Mouse (Mus musculus) limb, embryonic 12.5 days (tissue): ENCODE measurements at regions not wholly inside any gene's neighbourhood (a gene's known extent, or its start where the extent isn't known, plus 50 kb on each side); places are given as distances from the start of the nearest gene placed in this dataset.
"Not testable (repeated sequence)": the region's sequence is repeated elsewhere in the genome, so short reads cannot be mapped to it uniquely, and the experiment has no call there.

Experiments
- ATAC-seq: fragments of 200-750 bp; cut with Nextera tagmentation; 2 replicates; pipeline ENCODE4 v1.8.0; 2017; ENCODE audit warnings: low read depth, moderate TSS enrichment; ENCODE audit not compliant: insufficient number of reproducible peaks, insufficient read depth, low FRiP score, low TSS enrichment
- H3K27ac ChIP-seq: fragments of 300-500 bp; sonication (generic); 2 replicates; pipeline ENCODE4 v1.5.1; 2016; ENCODE audit warnings: mild to moderate bottlenecking, moderate library complexity
- H3K27me3 ChIP-seq: fragments of 300-500 bp; sonication (generic); 2 replicates; pipeline ENCODE4 v1.6.1; 2016; ENCODE audit warnings: mild to moderate bottlenecking, moderate library complexity
- H3K36me3 ChIP-seq: fragments of 300-500 bp; sonication (generic); 2 replicates; pipeline ENCODE4 v1.6.1; 2016; ENCODE audit warnings: mild to moderate bottlenecking, moderate library complexity
- H3K4me1 ChIP-seq: fragments of 300-500 bp; sonication (generic); replicated peaks from 2 replicates; pipeline ENCODE4 v1.6.1; 2016
- H3K4me2 ChIP-seq: fragments of 300-500 bp; sonication (generic); 2 replicates; pipeline ENCODE4 v1.6.1; 2016; ENCODE audit warnings: mild to moderate bottlenecking, moderate library complexity
- H3K4me3 ChIP-seq: fragments of 300-500 bp; sonication (generic); replicated peaks from 2 replicates; pipeline ENCODE4 v1.5.1; 2016; ENCODE audit warnings: mild to moderate bottlenecking
- H3K9ac ChIP-seq: fragments of 300-500 bp; sonication (generic); replicated peaks from 2 replicates; pipeline ENCODE4 v1.6.1; 2016; ENCODE audit warnings: mild to moderate bottlenecking, moderate library complexity
- H3K9me3 ChIP-seq: fragments of 300-500 bp; sonication (generic); 2 replicates; pipeline ENCODE4 v1.6.1; 2016; ENCODE audit warnings: mild to moderate bottlenecking, moderate library complexity
- WGBS: fragments of 180-500 bp; shearing (Covaris S2); methylation state at CpG from one replicate; pipeline ENCODE4 v1.1.7; 2016; 5-methylcytosine and 5-hydroxymethylcytosine counted together

DNA sequence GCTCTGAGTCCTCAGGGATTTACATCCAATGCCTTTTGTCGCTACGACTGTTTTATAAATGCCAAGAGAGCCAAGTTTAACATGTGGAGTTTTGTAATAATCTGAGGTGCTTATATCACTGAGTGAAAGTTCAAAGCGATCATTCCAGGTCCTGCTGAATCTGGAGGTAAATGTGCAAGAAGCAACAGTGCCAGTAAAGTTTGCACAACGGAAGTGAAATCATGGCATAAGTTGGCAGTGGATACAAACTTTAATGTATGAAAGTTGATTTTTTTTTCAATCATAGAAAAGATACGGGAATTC, 786.8 kb upstream of the Pou3f3 start:
- no peak for ATAC-seq

DNA sequence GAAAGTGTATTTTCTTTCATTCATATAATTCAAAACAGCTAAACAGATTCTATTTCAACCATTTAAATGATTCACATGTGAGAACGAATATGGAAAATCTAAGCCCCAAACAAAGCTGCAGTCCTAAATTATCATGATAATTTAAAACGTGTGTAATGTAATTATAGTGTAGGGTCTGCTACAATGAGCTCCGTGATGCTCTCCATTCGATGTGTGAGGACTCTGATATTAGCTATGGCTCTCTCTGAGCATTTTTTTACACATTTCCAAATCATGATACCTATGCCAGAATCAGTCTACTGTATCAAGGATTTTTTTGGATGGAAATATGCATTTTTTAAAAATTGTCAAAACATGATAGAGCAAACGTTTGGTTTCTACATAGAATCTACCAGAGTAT, 785.8 kb upstream of the Pou3f3 start:
- no peak for ATAC-seq

More for the DNA sequence above, 786.8 kb upstream of the Pou3f3 start:
- Histone ChIP-seq H3K9me3 (no peaks in the 10 kb centered on the region), H3K27me3 (no peaks in the 10 kb centered on the region), H3K4me1 (no peaks in the 10 kb centered on the region), H3K4me2 (no peak overlapping the region), H3K27ac (no peak overlapping the region), H3K4me3 (no peak overlapping the region), H3K36me3 (no peaks in the 10 kb centered on the region), H3K9ac (no peak overlapping the region)
- WGBS, result 80% methylated on average over 5 of the region's 5 CpGs

DNA sequence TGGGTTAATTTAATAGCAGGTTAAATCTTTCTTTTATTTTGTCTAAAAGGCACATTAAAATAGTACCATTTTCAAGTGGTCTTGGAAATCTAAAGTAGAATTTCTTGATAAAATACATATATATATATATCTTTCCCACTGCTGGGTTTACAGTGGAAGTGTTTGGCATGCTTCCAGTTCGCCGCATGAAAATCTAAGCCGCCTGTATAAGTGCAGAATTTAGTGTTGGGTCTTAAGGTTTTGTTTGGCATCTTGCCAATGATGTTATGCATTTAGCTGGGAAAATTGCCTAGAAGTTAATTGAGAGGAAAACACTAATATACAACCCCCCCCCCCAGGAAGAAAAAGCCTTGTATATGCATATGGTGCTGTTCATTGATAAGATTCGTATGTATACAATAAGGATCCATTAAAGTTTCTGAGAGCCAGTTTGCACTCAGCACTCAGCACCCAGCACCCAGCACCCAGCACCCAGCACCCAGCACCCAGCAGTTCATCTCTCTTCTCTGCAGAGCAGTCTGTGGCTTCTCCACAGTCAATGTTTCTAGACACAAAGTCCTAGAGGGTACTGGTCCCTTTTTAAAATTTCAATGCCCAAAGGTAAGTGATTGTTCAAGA, 778.7 kb upstream of the Pou3f3 start:
- H3K4me2 ChIP-seq, result no peak overlapping the region
- 52% methylated on average over 4 of the region's 4 CpGs for WGBS
- no peak overlapping the region for H3K4me3 ChIP-seq
- no peaks in the 10 kb centered on the region for H3K27me3 ChIP-seq
- no peak for ATAC-seq
- no peak overlapping the region for H3K9ac ChIP-seq
- peaks cover 19% of the 10 kb centered on the region for H3K4me1 ChIP-seq
- H3K9me3 ChIP-seq, result no peaks in the 10 kb centered on the region
- H3K36me3 ChIP-seq, result no peaks in the 10 kb centered on the region
- H3K27ac ChIP-seq, result no peak overlapping the region

More for the DNA sequence above, 785.8 kb upstream of the Pou3f3 start:
- Histone ChIP-seq H3K4me3 (no peak overlapping the region), H3K4me2 (no peak overlapping the region), H3K9ac (no peak overlapping the region), H3K9me3 (no peaks in the 10 kb centered on the region), H3K36me3 (no peaks in the 10 kb centered on the region), H3K27me3 (no peaks in the 10 kb centered on the region), H3K4me1 (no peaks in the 10 kb centered on the region), H3K27ac (no peak overlapping the region)
- WGBS, result 82% methylated on average over 5 of the region's 5 CpGs

DNA sequence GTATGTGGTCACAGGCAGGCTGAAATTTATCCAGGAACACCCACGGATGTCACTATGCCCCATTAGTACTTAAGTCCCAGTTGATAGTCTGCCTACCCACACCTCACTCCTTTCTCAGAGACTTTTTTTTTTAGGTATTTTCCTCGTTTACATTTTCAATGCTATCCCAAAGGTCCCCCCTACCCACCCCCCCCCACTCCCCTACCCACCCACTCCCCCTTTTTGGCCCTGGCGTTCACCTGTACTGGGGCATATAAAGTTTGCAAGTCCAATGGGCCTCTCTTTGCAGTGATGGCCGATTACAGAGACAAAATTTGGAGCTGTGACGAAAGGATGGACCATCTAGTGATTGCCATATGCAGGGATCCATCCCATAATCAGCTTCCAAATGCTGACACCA, 777.8 kb upstream of the Pou3f3 start:
- H3K9me3 ChIP-seq, H3K27me3 ChIP-seq, H3K4me3 ChIP-seq, H3K27ac ChIP-seq, H3K36me3 ChIP-seq, H3K4me2 ChIP-seq, ATAC-seq, H3K9ac ChIP-seq: not testable (repeated sequence)
- WGBS, result 78% methylated on average over 5 of the region's 5 CpGs
- peaks cover 19% of the 10 kb centered on the region for H3K4me1 ChIP-seq

DNA sequence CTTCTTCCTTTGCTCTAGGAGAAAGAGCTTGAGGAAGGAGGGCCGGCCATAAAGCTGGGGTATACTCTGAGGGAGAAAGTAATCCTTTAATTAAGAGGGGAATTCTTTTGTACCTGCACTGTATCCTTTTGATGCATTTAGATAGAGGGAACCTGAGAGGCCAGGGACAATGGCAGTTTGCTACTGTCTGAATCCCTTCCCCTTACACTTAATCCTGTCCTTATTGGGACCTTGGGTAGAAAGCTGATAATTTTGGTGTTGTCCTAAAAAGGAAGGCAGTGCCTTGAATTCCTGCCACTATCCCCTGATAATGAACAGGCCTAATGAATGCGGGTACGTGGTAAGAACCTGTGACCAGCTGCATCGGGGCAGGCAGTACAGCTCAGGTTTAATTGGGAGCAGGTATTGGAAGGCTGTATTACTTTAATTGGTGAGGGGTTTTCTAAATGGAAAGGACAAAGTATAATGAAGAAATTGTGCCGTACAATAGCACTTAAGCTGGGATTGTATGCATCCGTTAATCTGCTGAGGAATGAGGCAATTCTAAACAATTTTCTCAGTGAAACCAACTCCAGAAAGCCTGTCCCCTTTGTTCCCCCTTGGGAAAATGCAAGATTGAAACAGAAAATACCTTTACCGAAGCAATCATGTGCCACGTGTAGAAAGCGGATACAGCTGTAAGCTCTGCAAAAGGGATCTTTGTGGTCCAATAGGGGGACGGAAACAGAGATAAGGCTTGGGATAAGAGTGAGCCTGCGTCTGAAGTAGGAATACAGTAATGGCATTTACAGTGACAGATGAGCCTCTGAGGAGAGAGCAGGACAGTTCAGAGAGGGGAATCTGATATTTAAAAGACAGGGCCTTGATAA, 776.9 kb upstream of the Pou3f3 start:
- Histone ChIP-seq H3K4me2 (peak overlapping the region; percentile 36), H3K36me3 (no peaks in the 10 kb centered on the region), H3K4me1 (peaks cover 19% of the 10 kb centered on the region), H3K9me3 (no peaks in the 10 kb centered on the region), H3K9ac (no peak overlapping the region), H3K4me3 (no peak overlapping the region), H3K27ac (no peak overlapping the region), H3K27me3 (no peaks in the 10 kb centered on the region)
- no peak for ATAC-seq
- 23% methylated on average over 11 of the region's 11 CpGs for WGBS

DNA sequence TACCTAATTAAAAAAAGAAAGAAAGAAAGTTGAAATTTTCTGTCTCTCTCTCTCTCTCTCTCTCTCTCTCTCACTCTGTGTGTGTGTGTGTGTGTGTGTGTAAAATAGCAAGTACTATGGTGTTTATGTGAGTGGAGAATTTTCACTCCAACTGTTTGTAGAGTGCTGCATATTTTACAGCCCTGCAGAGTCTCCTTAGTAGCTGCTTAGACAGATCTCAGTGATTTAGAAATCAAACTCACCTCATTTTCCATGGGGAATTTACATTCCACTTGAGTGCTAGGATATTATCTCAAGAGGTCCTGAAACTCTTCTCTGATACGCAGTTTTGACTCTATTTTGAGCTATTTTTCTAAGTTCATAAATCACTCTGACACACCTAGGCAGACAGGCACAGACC, 761.8 kb upstream of the Pou3f3 start:
- Histone ChIP-seq H3K36me3 (no peaks in the 10 kb centered on the region), H3K4me2 (no peak overlapping the region), H3K27ac (no peak overlapping the region), H3K9ac (no peak overlapping the region), H3K4me3 (no peak overlapping the region), H3K4me1 (no peaks in the 10 kb centered on the region), H3K9me3 (no peaks in the 10 kb centered on the region), H3K27me3 (no peaks in the 10 kb centered on the region)
- ATAC-seq, result no peak
- WGBS, result 76% methylated on average over 1 of the region's 1 CpGs

DNA sequence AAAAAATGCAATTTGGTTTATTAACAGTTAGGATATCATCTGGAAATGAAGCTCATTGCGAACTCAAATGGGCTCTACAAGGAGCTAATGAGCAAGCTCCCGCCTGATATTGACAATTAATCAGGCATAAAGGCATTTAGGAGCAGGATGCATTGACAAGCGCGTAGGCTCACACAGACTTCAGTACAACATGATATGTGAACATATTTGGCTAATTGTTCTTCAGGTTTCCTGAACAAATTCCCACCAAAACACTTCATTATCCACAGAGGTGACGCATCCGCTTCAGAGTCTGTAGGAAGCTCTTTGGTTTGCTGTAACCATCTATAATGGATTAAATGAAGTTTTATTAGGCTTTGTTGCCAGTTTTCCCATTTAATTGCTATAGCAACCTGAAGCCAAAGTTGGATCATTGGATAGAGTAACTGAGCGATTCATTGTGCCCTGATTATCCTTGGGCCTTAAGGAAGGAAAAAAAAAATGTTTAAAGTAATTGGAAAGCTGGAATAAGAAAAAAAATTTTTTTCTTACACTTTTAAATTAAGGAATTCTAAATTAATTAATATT, 759.6 kb upstream of the Pou3f3 start:
- no peaks in the 10 kb centered on the region for H3K4me1 ChIP-seq
- WGBS, result 79% methylated on average over 7 of the region's 7 CpGs
- no peak overlapping the region for H3K9ac ChIP-seq
- H3K36me3 ChIP-seq, result no peaks in the 10 kb centered on the region
- no peak overlapping the region for H3K4me2 ChIP-seq
- no peak overlapping the region for H3K27ac ChIP-seq
- H3K9me3 ChIP-seq, result no peaks in the 10 kb centered on the region
- ATAC-seq, result no peak
- H3K4me3 ChIP-seq, result no peak overlapping the region
- H3K27me3 ChIP-seq, result no peaks in the 10 kb centered on the region

DNA sequence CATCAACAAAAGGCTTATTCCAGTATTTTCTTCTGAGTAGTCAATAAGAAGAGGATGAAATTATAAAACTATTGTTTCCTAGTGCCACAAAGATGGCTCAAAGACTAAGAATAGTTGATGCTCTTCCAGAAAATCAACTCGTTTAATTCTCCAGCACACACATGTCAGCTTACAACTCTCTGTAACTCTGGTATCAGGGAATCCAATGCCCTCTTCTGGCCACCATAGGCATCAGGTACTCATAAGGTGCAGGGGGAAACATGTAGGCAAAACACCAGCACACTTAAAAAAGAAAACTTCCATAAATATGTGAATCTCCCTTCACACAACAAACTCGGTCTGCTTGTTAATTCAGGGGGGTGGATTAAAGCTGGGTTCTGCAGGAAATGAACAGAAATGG, 734.6 kb upstream of the Pou3f3 start:
- Histone ChIP-seq H3K27me3 (no peaks in the 10 kb centered on the region), H3K4me1 (no peaks in the 10 kb centered on the region), H3K4me3 (no peak overlapping the region), H3K4me2 (no peak overlapping the region), H3K27ac (no peak overlapping the region), H3K9me3 (no peaks in the 10 kb centered on the region), H3K36me3 (no peaks in the 10 kb centered on the region), H3K9ac (no peak overlapping the region)
- ATAC-seq, result no peak
- WGBS, result 54% methylated on average over 2 of the region's 2 CpGs

DNA sequence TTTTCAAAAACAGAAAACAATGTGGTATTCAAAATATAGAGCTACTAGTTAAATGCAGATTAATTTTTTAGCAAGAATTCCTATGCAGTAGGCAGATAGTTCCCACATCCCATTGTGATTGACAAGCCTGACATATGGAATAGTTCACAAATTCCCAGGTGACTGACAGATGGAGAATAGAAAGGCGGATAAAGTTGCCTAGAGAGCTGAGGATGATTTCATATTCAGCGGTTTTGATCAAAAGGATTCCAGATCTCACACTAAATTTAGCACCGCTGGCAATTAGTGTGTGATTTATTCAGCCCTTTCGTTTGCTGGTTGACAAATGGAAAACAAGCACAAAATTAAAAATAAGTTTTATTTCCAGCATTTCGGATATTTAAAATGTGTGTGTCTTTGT, 714.0 kb upstream of the Pou3f3 start:
- H3K9ac ChIP-seq, result no peak overlapping the region
- no peak overlapping the region for H3K27ac ChIP-seq
- no peak overlapping the region for H3K4me2 ChIP-seq
- H3K4me1 ChIP-seq, result no peaks in the 10 kb centered on the region
- no peaks in the 10 kb centered on the region for H3K36me3 ChIP-seq
- H3K9me3 ChIP-seq, result no peaks in the 10 kb centered on the region
- no peaks in the 10 kb centered on the region for H3K27me3 ChIP-seq
- WGBS, result 86% methylated on average over 5 of the region's 5 CpGs
- H3K4me3 ChIP-seq, result no peak overlapping the region
- ATAC-seq, result no peak

DNA sequence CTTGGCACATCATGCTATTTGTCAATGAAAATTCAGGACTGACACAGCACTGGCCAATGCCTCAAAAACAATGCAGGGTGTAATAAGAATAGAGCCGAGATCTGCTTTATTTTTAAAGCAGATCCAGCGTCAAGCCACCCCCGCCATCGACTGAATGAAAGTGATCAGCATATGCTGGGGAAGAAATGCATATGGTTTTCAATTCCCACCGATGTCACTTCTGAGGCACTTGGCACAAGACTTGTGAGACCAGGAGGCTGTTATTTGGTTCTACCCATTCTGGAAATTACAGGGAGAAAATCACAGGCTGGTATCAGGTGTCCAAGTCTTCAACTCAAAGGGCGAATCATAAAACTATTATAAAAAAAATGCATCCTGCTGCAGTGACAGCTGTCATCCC, 689.3 kb upstream of the Pou3f3 start:
- Histone ChIP-seq H3K27me3 (no peaks in the 10 kb centered on the region), H3K27ac (no peak overlapping the region), H3K4me2 (no peak overlapping the region), H3K4me3 (no peak overlapping the region), H3K9ac (no peak overlapping the region), H3K9me3 (no peaks in the 10 kb centered on the region), H3K4me1 (no peaks in the 10 kb centered on the region), H3K36me3 (no peaks in the 10 kb centered on the region)
- ATAC-seq, result no peak
- 88% methylated on average over 6 of the region's 6 CpGs for WGBS

DNA sequence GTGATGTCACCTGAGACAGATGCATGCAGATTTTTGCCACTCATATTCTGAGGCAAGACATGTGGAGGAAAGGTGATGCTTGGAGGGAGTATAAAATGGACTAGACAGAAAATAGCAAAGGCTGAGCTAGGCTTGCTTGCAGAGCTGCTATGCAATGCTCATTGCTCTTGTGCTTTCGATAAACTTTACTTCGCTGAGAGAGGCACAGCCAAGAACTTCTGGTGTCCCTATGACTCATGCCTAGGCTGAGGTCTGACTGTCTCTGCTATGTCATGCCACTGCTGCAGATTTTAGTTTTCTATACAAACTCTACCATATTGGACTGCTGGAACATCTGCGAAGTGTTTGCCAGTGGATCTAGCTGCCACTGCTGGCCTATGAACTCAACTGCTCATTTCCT, 687.5 kb upstream of the Pou3f3 start:
- Histone ChIP-seq H3K9ac (no peak overlapping the region), H3K36me3 (no peaks in the 10 kb centered on the region), H3K4me1 (no peaks in the 10 kb centered on the region), H3K9me3 (no peaks in the 10 kb centered on the region), H3K27me3 (no peaks in the 10 kb centered on the region), H3K4me2 (no peak overlapping the region), H3K27ac (no peak overlapping the region), H3K4me3 (no peak overlapping the region)
- 85% methylated on average over 3 of the region's 3 CpGs for WGBS
- no peak for ATAC-seq
